Mouse (Mus musculus): Measurements from ENCODE around the gene Kcnh1. TPM values are rescaled to one million over a fixed set of nuclear protein-coding genes. Genes with fewer than 3 reads are reported as not detected.

The Kcnh1 gene
- polyA plus RNA-seq, 1 experiment from 2014 or later, result not detected

GRCm38 (mm10) chr1:192303615-192304014 lies 113.0 kb downstream of the Kcnh1 start:
- Histone ChIP-seq H3K4me2 (no peak overlapping the region), H3K9me3 (replicated peaks) (no peaks in the 10 kb centered on the region), H3K4me3 (no peak overlapping the region), H3K27ac (no peak overlapping the region), H3K27me3 (replicated peaks) (no peaks in the 10 kb centered on the region), H3K36me3 (no peaks in the 10 kb centered on the region), H3K4me1 (no peaks in the 10 kb centered on the region), H3K9ac (no peak overlapping the region)
- ATAC-seq, result no peak
- 49% methylated on average over 2 of the region's 2 CpGs for WGBS (ENCODE audit: insufficient replicate concordance)

DNA sequence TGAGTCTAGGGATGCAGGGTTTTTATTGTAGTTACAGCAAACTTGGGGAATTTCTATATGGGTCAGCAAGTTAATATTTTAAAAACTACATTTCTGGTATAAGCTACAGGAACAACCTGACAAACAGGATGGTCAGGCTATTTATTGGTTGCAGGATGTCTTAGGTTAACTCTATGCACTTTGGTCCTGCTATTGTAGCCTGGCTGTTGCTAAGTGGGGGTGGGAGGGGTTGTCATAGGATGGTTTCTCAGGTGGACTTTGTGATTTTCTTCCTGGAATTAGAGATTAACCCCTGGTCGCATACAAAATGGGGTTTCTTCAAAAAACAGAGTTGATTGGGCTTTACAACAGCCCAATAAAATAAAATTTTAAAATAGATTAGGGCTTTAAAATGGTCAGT lies 114.6 kb downstream of the Kcnh1 start:
- 52% methylated on average over 1 of the region's 1 CpGs for WGBS (ENCODE audit: insufficient replicate concordance)
- Histone ChIP-seq H3K4me1 (no peaks in the 10 kb centered on the region), H3K27me3 (replicated peaks) (no peaks in the 10 kb centered on the region), H3K27ac (no peak overlapping the region), H3K36me3 (no peaks in the 10 kb centered on the region), H3K4me2 (no peak overlapping the region), H3K4me3 (no peak overlapping the region), H3K9me3 (replicated peaks) (no peaks in the 10 kb centered on the region), H3K9ac (no peak overlapping the region)
- ATAC-seq, result no peak

DNA sequence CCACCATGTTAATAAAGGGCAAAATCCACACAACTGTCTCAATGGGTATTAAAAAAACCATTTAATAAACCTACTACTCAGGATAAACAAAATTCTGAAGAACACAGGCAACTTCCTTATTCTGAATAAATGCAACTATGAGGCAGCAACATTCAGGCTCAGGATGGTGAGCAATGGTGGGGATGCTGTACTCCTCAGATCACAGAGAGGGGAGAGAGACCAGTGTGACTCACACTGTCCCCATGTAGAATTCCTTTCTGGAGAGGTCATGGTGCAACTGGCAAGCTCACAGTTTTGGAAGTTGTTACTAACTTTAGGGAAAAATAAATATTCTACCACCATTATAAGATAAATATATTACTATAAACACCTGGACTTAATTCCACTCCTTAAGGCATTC lies 116.5 kb downstream of the Kcnh1 start:
- no peaks in the 10 kb centered on the region for H3K27me3 ChIP-seq (replicated peaks)
- H3K9ac ChIP-seq, result no peak overlapping the region
- H3K9me3 ChIP-seq (replicated peaks), result no peaks in the 10 kb centered on the region
- H3K4me2 ChIP-seq, result no peak overlapping the region
- peaks cover 5% of the 10 kb centered on the region for H3K4me1 ChIP-seq
- H3K27ac ChIP-seq, result no peak overlapping the region
- H3K4me3 ChIP-seq, result no peak overlapping the region
- no peaks in the 10 kb centered on the region for H3K36me3 ChIP-seq
- ATAC-seq, result no peak

DNA sequence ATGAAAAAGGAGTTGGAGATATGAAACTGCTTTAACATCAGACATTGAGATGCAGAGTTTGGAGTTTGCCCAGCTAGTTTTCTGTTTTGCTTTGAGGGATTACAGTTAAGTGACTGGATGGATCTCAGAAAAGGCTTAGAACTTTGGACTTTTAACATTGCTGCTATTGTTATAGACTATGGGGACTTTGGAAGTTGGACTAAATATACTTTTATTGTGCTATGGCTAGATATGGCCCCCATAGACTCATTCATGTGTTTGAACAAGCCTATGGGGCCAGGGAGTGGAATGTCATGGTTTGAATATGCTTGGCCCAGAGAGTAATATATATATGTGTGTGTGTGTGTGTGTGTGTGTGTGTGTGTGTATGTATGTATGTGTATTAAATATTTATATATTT lies 120.7 kb downstream of the Kcnh1 start:
- Histone ChIP-seq H3K9me3 (replicated peaks) (no peaks in the 10 kb centered on the region), H3K27me3 (replicated peaks) (no peaks in the 10 kb centered on the region), H3K4me2 (no peak overlapping the region), H3K9ac (no peak overlapping the region), H3K4me1 (peaks cover 36% of the 10 kb centered on the region), H3K36me3 (no peaks in the 10 kb centered on the region), H3K27ac (no peak overlapping the region), H3K4me3 (no peak overlapping the region)
- ATAC-seq, result no peak

DNA sequence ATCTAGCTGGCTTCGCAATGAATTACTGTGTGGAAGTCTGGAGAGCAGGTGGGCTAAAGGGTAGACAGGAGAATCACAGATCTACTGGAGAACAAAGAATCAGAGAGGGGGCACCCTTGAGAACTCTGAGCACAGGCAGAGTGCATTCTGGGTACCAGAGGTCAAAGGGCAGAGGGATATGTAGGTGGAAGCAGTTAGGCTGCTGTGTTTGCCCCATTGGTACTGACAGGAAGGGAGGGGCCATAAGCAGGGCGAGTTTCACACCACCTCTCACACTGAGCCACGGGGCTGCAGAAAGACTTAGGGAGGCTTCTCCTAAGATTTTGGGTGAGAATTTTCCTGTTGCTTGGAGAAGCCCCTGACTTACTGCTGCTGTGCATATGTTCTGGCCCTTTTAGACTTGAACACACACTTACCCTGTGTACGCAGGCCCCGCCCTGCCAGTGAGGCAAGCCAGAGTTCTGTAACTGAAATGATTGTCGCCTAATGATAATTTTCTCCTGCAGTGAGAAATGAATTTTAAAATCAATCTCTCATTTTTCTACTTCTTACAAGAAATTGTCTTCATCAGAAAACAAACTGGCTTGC lies 121.4 kb downstream of the Kcnh1 start:
- H3K27ac ChIP-seq, result no peak overlapping the region
- 44% methylated on average over 6 of the region's 6 CpGs for WGBS (ENCODE audit: insufficient replicate concordance)

DNA sequence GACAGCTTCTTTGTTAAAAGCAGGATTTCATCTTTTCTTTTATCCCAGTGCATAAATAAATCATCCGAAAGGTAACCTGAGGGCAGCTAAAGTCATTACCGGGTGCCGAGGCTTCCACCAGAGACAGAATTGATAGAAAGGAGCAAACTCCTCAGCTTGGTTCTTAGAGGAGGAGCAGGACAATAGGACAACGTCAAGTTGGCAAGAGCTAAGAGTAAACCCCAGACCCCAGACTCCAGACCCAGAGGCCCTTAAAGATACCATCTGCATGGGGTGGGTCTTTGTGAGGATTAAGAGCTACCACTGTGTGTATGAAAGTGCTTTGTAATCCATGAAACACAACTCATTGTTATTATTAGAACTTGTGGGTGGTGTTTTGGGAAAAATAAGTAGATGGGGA lies 121.9 kb downstream of the Kcnh1 start:
- no peak overlapping the region for H3K4me2 ChIP-seq
- no peak overlapping the region for H3K27ac ChIP-seq
- 49% methylated on average over 4 of the region's 4 CpGs for WGBS (ENCODE audit: insufficient replicate concordance)
- ATAC-seq, result no peak
- no peaks in the 10 kb centered on the region for H3K36me3 ChIP-seq
- 0 out of 2 replicates have a peak, but pooled peaks cover 2% of the 10 kb centered on the region for H3K27me3 ChIP-seq (replicated peaks)
- H3K4me3 ChIP-seq, result no peak overlapping the region
- H3K4me1 ChIP-seq, result peaks cover 36% of the 10 kb centered on the region
- no peaks in the 10 kb centered on the region for H3K9me3 ChIP-seq (replicated peaks)
- H3K9ac ChIP-seq, result no peak overlapping the region

More for the DNA sequence above, 121.4 kb downstream of the Kcnh1 start:
- peak; percentile 61; the same call in 1 of the 2 replicates for ATAC-seq
- H3K4me3 ChIP-seq, result no peak overlapping the region
- peaks cover 36% of the 10 kb centered on the region for H3K4me1 ChIP-seq
- no peaks in the 10 kb centered on the region for H3K27me3 ChIP-seq (replicated peaks)
- H3K4me2 ChIP-seq, result no peak overlapping the region
- no peaks in the 10 kb centered on the region for H3K36me3 ChIP-seq
- no peaks in the 10 kb centered on the region for H3K9me3 ChIP-seq (replicated peaks)
- no peak overlapping the region for H3K9ac ChIP-seq

- 75% methylated on average over 4 of the region's 4 CpGs for WGBS (ENCODE audit: insufficient replicate concordance)
- H3K27me3 ChIP-seq (replicated peaks), result 0 out of 2 replicates have a peak, but pooled peaks cover 3% of the 10 kb centered on the region
- 0 out of 2 replicates have a peak overlapping the region, but pooled peaks have one; percentile 40 for H3K27ac ChIP-seq
- no peak overlapping the region for H3K4me2 ChIP-seq
- H3K36me3 ChIP-seq, result no peaks in the 10 kb centered on the region
- H3K4me3 ChIP-seq, result no peak overlapping the region
- peaks cover 36% of the 10 kb centered on the region for H3K4me1 ChIP-seq
- ATAC-seq, result no peak
- no peak overlapping the region for H3K9ac ChIP-seq
- no peaks in the 10 kb centered on the region for H3K9me3 ChIP-seq (replicated peaks)
Observed at GRCm38 (mm10) chr1:192312998-192313397, 122.4 kb downstream of the Kcnh1 start.

GRCm38 (mm10) chr1:192313571-192313972 lies 123.0 kb downstream of the Kcnh1 start:
- Histone ChIP-seq H3K4me2 (no peak overlapping the region), H3K9ac (no peak overlapping the region), H3K27me3 (replicated peaks) (0 out of 2 replicates have a peak, but pooled peaks cover 3% of the 10 kb centered on the region), H3K27ac (peak overlapping the region; percentile 40; the same call in 1 of the 2 replicates), H3K4me3 (no peak overlapping the region), H3K36me3 (no peaks in the 10 kb centered on the region), H3K9me3 (replicated peaks) (no peaks in the 10 kb centered on the region), H3K4me1 (peaks cover 36% of the 10 kb centered on the region)
- 52% methylated on average over 7 of the region's 7 CpGs for WGBS (ENCODE audit: insufficient replicate concordance)
- peak; percentile 63 for ATAC-seq

DNA sequence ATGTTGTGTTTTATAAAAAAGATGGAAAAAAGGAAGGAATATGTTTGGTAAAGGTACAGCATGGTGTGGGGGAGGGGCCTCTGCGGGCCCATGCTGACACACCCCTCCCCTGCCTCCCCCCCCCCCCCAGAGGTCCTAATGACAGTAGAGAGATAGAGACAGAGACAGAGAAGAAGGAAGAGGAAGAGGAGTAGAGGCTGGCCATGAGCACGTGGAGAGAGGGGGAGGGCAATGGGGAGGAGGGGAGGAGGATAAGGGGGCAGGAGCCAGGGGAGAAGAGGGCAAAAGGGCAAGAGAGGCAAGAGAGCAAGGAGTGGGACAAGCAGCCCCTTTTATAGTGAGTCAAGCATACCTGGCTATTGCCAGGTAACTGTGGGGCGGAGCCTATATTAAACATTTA lies 123.5 kb downstream of the Kcnh1 start:
- Histone ChIP-seq H3K27ac (no peak overlapping the region), H3K9me3 (replicated peaks) (no peaks in the 10 kb centered on the region), H3K4me3 (no peak overlapping the region), H3K36me3 (no peaks in the 10 kb centered on the region), H3K4me1 (peaks cover 36% of the 10 kb centered on the region), H3K4me2 (no peak overlapping the region), H3K27me3 (replicated peaks) (0 out of 2 replicates have a peak, but pooled peaks cover 3% of the 10 kb centered on the region), H3K9ac (no peak overlapping the region)
- 38% methylated on average over 3 of the region's 3 CpGs for WGBS (ENCODE audit: insufficient replicate concordance)
- peak; percentile 68; the same call in 1 of the 2 replicates for ATAC-seq

DNA sequence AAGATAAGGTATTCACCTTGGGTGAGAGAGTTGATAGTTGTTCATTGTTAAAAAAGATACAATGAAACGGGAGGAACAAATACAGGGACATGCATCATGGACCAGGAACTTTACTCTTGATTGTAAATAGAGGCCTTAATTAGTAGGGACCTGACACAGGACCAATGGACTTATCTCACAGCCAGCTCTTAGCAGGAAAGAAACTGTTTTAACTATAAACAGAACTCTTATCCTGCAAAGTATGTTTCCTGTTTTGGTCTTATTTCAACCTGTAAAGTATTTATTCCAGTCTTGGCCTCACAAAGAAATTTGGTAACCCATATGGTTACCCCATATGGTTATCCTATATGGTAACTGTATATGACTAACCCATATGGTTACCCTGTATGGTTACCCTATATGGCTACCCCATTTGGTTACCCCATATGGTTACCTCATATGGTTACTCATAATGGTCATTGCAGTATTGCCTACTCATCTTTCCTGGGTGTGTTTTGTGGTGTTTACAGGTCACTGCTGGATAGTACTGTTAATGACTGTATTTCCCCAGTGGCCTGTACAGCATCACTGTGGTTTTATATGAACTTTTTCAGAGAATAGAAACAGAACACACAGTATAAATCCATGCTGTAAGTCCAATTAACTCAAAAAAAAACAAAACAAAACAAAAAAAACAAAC lies 125.0 kb downstream of the Kcnh1 start:
- 0 out of 2 replicates have a peak, but pooled peaks cover 3% of the 10 kb centered on the region for H3K27me3 ChIP-seq (replicated peaks)
- no peak overlapping the region for H3K9ac ChIP-seq
- no peak for ATAC-seq
- 26% methylated on average over 1 of the region's 1 CpGs for WGBS (ENCODE audit: insufficient replicate concordance)
- no peak overlapping the region for H3K4me2 ChIP-seq
- no peaks in the 10 kb centered on the region for H3K36me3 ChIP-seq
- H3K4me3 ChIP-seq, result no peak overlapping the region
- no peak overlapping the region for H3K27ac ChIP-seq
- peaks cover 36% of the 10 kb centered on the region for H3K4me1 ChIP-seq
- H3K9me3 ChIP-seq (replicated peaks), result no peaks in the 10 kb centered on the region

DNA sequence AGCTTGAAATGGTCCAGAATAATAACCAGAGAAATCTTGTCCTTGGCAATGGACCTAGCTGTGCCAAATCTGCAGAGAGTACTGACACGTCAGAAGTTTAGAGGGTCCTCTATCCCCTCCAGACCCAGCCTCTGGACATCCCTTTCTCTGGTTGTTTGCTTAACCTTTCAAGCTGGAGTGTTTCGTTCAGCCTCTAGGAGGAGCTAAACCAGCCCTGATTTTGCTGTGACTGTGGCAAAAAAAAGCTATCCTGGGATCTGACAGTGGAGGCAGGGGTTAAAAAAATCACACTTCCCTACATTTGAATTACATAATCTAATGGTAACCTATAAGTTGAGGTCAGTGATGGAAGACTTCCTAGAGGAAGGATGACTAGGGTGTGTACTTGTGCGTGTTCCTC lies 133.6 kb downstream of the Kcnh1 start:
- no peaks in the 10 kb centered on the region for H3K36me3 ChIP-seq
- H3K4me1 ChIP-seq, result no peaks in the 10 kb centered on the region
- no peak overlapping the region for H3K4me2 ChIP-seq
- ATAC-seq, result no peak
- no peak overlapping the region for H3K9ac ChIP-seq
- no peaks in the 10 kb centered on the region; the same call in 1 of the 2 replicates for H3K27me3 ChIP-seq (replicated peaks)
- H3K4me3 ChIP-seq, result no peak overlapping the region
- H3K27ac ChIP-seq, result no peak overlapping the region
- H3K9me3 ChIP-seq (replicated peaks), result no peaks in the 10 kb centered on the region
- WGBS (ENCODE audit: insufficient replicate concordance), result 46% methylated on average over 3 of the region's 3 CpGs

DNA sequence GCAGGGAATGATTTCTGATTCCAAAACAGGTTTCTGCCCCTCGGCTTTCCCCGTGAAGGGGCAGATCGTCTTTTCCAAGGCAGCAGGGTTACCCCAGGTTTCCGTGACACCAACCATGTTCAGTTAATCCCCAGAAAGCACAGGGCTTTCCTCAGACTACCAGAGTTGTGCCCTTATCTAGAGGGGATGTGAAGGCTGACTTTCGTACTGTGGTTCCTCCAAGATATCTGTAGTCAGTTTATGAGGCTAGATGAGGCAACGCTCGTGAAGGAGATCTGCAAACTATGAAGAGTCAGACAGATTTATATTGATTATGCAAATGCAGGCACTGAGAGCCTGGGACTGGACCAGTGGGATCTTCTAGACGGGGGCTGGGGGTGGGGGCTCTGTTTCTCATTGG lies 136.5 kb downstream of the Kcnh1 start:
- Histone ChIP-seq H3K9ac (no peak overlapping the region), H3K4me1 (no peaks in the 10 kb centered on the region), H3K4me2 (no peak overlapping the region), H3K27me3 (replicated peaks) (no peaks in the 10 kb centered on the region), H3K27ac (no peak overlapping the region), H3K4me3 (no peak overlapping the region), H3K36me3 (no peaks in the 10 kb centered on the region), H3K9me3 (replicated peaks) (0 out of 2 replicates have a peak, but pooled peaks cover 4% of the 10 kb centered on the region)
- 61% methylated on average over 8 of the region's 8 CpGs for WGBS (ENCODE audit: insufficient replicate concordance)
- no peak for ATAC-seq
